Mouse (Mus musculus) T-helper 17 cell (primary cell): ENCODE results near the gene Tmed5.
"Not testable (repeated sequence)": the region's sequence is repeated elsewhere in the genome, so short reads cannot be mapped to it uniquely, and the experiment has no call there.

Experiments
- in situ Hi-C, 2 experiments: fragments of 300-600 bp; cut with MboI, MseI; formaldehyde crosslinking; loops; 1 replicate in 1 of 2; 2 replicates in 1 of 2; pipeline ENCODE4 v1.15.1; 2025; ENCODE audit warnings: high pct_unique_total_duplicates in 2 of 2

Gene Tmed5

GRCm38 (mm10) chr5:108132441-108133243 lies at the start of gene Tmed5, which contains the start of gene Ccdc18:
Gene Tmed5, minus strand, starts transcription at chr5:108132620.
Gene Ccdc18, plus strand, starts transcription at chr5:108132875.
- in situ Hi-C loops: no loop called here

- in situ Hi-C loops: loop anchor here in 1 of 2 experiments (10.0 kb wide), 1 partner anchor 239 kb away; no protein-coding TSS in a partner anchor
These were observed 31.3 kb upstream of the Tmed5 start for GRCm38 (mm10) chr5:108163695-108164094.

- in situ Hi-C loops: loop anchor here in 1 of 2 experiments (10.0 kb wide), 1 partner anchor 236 kb away; no protein-coding TSS in a partner anchor
These were observed 28.4 kb upstream of the Tmed5 start for GRCm38 (mm10) chr5:108160796-108161195.

GRCm38 (mm10) chr5:108152592-108152991 lies 20.2 kb upstream of the Tmed5 start:
- in situ Hi-C loops: no loop called here

GRCm38 (mm10) chr5:108131849-108132440 lies 475 bp downstream of the Tmed5 start:
- in situ Hi-C loops: no loop called here

GRCm38 (mm10) chr5:108120221-108120900 lies 12.1 kb downstream of the Tmed5 start:
- in situ Hi-C loops: no loop called here

- in situ Hi-C loops: no loop called here
These were observed 14.7 kb downstream of the Tmed5 start for GRCm38 (mm10) chr5:108117693-108118092.

- in situ Hi-C loops: no loop called here
These were observed 23.1 kb downstream of the Tmed5 start for GRCm38 (mm10) chr5:108109346-108109745.

- in situ Hi-C loops: no loop called here
These were observed 28.1 kb downstream of the Tmed5 start for GRCm38 (mm10) chr5:108104306-108104705.

GRCm38 (mm10) chr5:108100196-108100595 lies 32.2 kb downstream of the Tmed5 start:
- in situ Hi-C loops: no loop called here

- in situ Hi-C loops: no loop called here
These were observed 34.7 kb downstream of the Tmed5 start for GRCm38 (mm10) chr5:108097676-108098075.

- in situ Hi-C loops: not testable (repeated sequence)
These were observed 39.7 kb downstream of the Tmed5 start for GRCm38 (mm10) chr5:108092731-108093130.

- in situ Hi-C loops: no loop called here
These were observed 47.0 kb downstream of the Tmed5 start for GRCm38 (mm10) chr5:108085440-108085839.

GRCm38 (mm10) chr5:108082380-108082779 lies 50.0 kb downstream of the Tmed5 start:
- in situ Hi-C loops: no loop called here

GRCm38 (mm10) chr5:108079603-108080002 lies 52.8 kb downstream of the Tmed5 start:
- in situ Hi-C loops: no loop called here

GRCm38 (mm10) chr5:108076833-108077540 lies 55.4 kb downstream of the Tmed5 start:
- in situ Hi-C loops: no loop called here

- in situ Hi-C loops: no loop called here
These were observed 56.2 kb downstream of the Tmed5 start for GRCm38 (mm10) chr5:108076241-108076640.

GRCm38 (mm10) chr5:108072301-108072700 lies 60.1 kb downstream of the Tmed5 start:
- in situ Hi-C loops: no loop called here

GRCm38 (mm10) chr5:108065465-108066411 lies 66.7 kb downstream of the Tmed5 start, which contains the start of gene Mtf2:
Gene Mtf2, plus strand, starts transcription at chr5:108065674.
- in situ Hi-C loops: no loop called here

- in situ Hi-C loops: no loop called here
These were observed 72.0 kb downstream of the Tmed5 start for GRCm38 (mm10) chr5:108060413-108060812.
